Mouse (Mus musculus): ENCODE measurements around the gene Dgat2. TPM values are rescaled to one million over a fixed set of nuclear protein-coding genes. Genes with fewer than 3 reads are reported as not detected.

Gene Dgat2
- polyA plus RNA-seq, 1 experiment from 2014 or later = 137 TPM

- Histone ChIP-seq H3K27ac (replicated peaks) (peak overlapping the region; percentile 62), H3K4me3 (replicated peaks) (no peak overlapping the region), H3K36me3 (replicated peaks) (0 out of 2 replicates have a peak, but pooled peaks cover 11% of the 10 kb centered on the region), H3K4me2 (0 out of 2 replicates have a peak overlapping the region, but pooled peaks have one; percentile 8), H3K9me3 (replicated peaks) (no peaks in the 10 kb centered on the region), H3K4me1 (replicated peaks) (peaks cover 26% of the 10 kb centered on the region), H3K9ac (no peak overlapping the region), H3K27me3 (no peaks in the 10 kb centered on the region)
- 41% methylated on average over 5 of the region's 5 CpGs for WGBS (ENCODE audit: insufficient replicate concordance)
- ATAC-seq (ENCODE audit: insufficient read depth) = 0 out of 2 replicates have a peak, but pooled peaks have one; percentile 23
Measured at GRCm38 (mm10) chr7:99120865-99121521, 61.5 kb downstream of the Dgat2 start.

- WGBS (ENCODE audit: insufficient replicate concordance) = 40% methylated on average over 4 of the region's 4 CpGs
- H3K9ac ChIP-seq = no peak overlapping the region
- H3K4me2 ChIP-seq = no peak overlapping the region
- no peaks in the 10 kb centered on the region for H3K27me3 ChIP-seq
- H3K4me1 ChIP-seq (replicated peaks) = peaks cover 26% of the 10 kb centered on the region
- no peak for ATAC-seq (ENCODE audit: insufficient read depth)
- no peak overlapping the region for H3K4me3 ChIP-seq (replicated peaks)
- H3K9me3 ChIP-seq (replicated peaks) = no peaks in the 10 kb centered on the region
- no peak overlapping the region for H3K27ac ChIP-seq (replicated peaks)
- H3K36me3 ChIP-seq (replicated peaks) = 0 out of 2 replicates have a peak, but pooled peaks cover 11% of the 10 kb centered on the region
Measured at GRCm38 (mm10) chr7:99120082-99120481, 62.4 kb downstream of the Dgat2 start.

- no peak overlapping the region for H3K4me2 ChIP-seq
- H3K4me3 ChIP-seq (replicated peaks) = no peak overlapping the region
- H3K36me3 ChIP-seq (replicated peaks) = 0 out of 2 replicates have a peak, but pooled peaks cover 2% of the 10 kb centered on the region
- no peaks in the 10 kb centered on the region for H3K27me3 ChIP-seq
- peaks cover 16% of the 10 kb centered on the region for H3K4me1 ChIP-seq (replicated peaks)
- WGBS (ENCODE audit: insufficient replicate concordance) = 77% methylated on average over 3 of the region's 3 CpGs
- H3K9ac ChIP-seq = no peak overlapping the region
- ATAC-seq (ENCODE audit: insufficient read depth) = no peak
- no peaks in the 10 kb centered on the region for H3K9me3 ChIP-seq (replicated peaks)
- no peak overlapping the region for H3K27ac ChIP-seq (replicated peaks)
Measured at GRCm38 (mm10) chr7:99116781-99117180, 65.7 kb downstream of the Dgat2 start.

GRCm38 (mm10) chr7:99114006-99114726 lies 68.4 kb downstream of the Dgat2 start:
- no peaks in the 10 kb centered on the region for H3K27me3 ChIP-seq
- 76% methylated on average over 16 of the region's 16 CpGs for WGBS (ENCODE audit: insufficient replicate concordance)
- H3K4me2 ChIP-seq = no peak overlapping the region
- H3K27ac ChIP-seq (replicated peaks) = no peak overlapping the region
- ATAC-seq (ENCODE audit: insufficient read depth) = no peak
- H3K4me1 ChIP-seq (replicated peaks) = peaks cover 6% of the 10 kb centered on the region
- no peak overlapping the region for H3K9ac ChIP-seq
- 0 out of 2 replicates have a peak, but pooled peaks cover 2% of the 10 kb centered on the region for H3K36me3 ChIP-seq (replicated peaks)
- H3K9me3 ChIP-seq (replicated peaks) = no peaks in the 10 kb centered on the region
- H3K4me3 ChIP-seq (replicated peaks) = no peak overlapping the region

GRCm38 (mm10) chr7:99107566-99107965 lies 75.0 kb downstream of the Dgat2 start:
- no peaks in the 10 kb centered on the region for H3K36me3 ChIP-seq (replicated peaks)
- H3K27ac ChIP-seq (replicated peaks) = no peak overlapping the region
- H3K4me1 ChIP-seq (replicated peaks) = peaks cover 19% of the 10 kb centered on the region
- no peak overlapping the region for H3K9ac ChIP-seq
- no peak for ATAC-seq (ENCODE audit: insufficient read depth)
- H3K4me3 ChIP-seq (replicated peaks) = no peak overlapping the region
- no peaks in the 10 kb centered on the region for H3K9me3 ChIP-seq (replicated peaks)
- no peak overlapping the region for H3K4me2 ChIP-seq
- H3K27me3 ChIP-seq = no peaks in the 10 kb centered on the region
- WGBS (ENCODE audit: insufficient replicate concordance) = 45% methylated on average over 3 of the region's 3 CpGs

GRCm38 (mm10) chr7:99106714-99107270 lies 75.7 kb downstream of the Dgat2 start:
- H3K9me3 ChIP-seq (replicated peaks) = no peaks in the 10 kb centered on the region
- no peaks in the 10 kb centered on the region for H3K36me3 ChIP-seq (replicated peaks)
- no peaks in the 10 kb centered on the region for H3K27me3 ChIP-seq
- WGBS (ENCODE audit: insufficient replicate concordance) = 51% methylated on average over 4 of the region's 4 CpGs
- no peak overlapping the region for H3K4me3 ChIP-seq (replicated peaks)
- H3K27ac ChIP-seq (replicated peaks) = no peak overlapping the region
- no peak overlapping the region for H3K9ac ChIP-seq
- H3K4me2 ChIP-seq = no peak overlapping the region
- H3K4me1 ChIP-seq (replicated peaks) = peaks cover 27% of the 10 kb centered on the region
- no peak for ATAC-seq (ENCODE audit: insufficient read depth)

Other genes with a start within 250 kb of the Dgat2 start
- 8.3 and 9.7 TPM in 2 replicates for gene Uvrag, start 41.6 kb downstream of the Dgat2 start, polyA plus RNA-seq (2015; fragmentation: Nextera tagmentation; extraction: Ambion mirVana)
- 30.7 and 30.9 TPM in 2 replicates for gene Mogat2, start 55.9 kb upstream of the Dgat2 start, polyA plus RNA-seq (2015; fragmentation: Nextera tagmentation; extraction: Ambion mirVana)
- 0.12 and 0.18 TPM in 2 replicates for gene Map6, start 84.7 kb upstream of the Dgat2 start, polyA plus RNA-seq (2015; fragmentation: Nextera tagmentation; extraction: Ambion mirVana)
- 80.5 and 82.0 TPM in 2 replicates for gene Serpinh1, start 170.5 kb upstream of the Dgat2 start, polyA plus RNA-seq (2015; fragmentation: Nextera tagmentation; extraction: Ambion mirVana)
- 1.9 and 2.1 TPM in 2 replicates for gene Gdpd5, start 198.7 kb upstream of the Dgat2 start, polyA plus RNA-seq (2015; fragmentation: Nextera tagmentation; extraction: Ambion mirVana)